Mouse (Mus musculus) MEL (cell line): ENCODE results near the gene Tax1bp1. TPM values are rescaled to one million over a fixed set of nuclear protein-coding genes. Genes with fewer than 3 reads are reported as not detected.

Experiments used
- DNase-seq: peaks from one replicate; pipeline ENCODE4 v3.0.0; 2011; ENCODE audit warnings: low read depth, low spot score
- H3K27ac ChIP-seq: 2 replicates; pipeline ENCODE4 v1.5.1; 2012; ENCODE audit warnings: low read depth, mild to moderate bottlenecking, control low read depth, low read length, moderate library complexity; ENCODE audit not compliant: control insufficient read depth
- H3K27me3 ChIP-seq, 2 experiments: fragments of 150-350 bp in 1 of 2; sonication (generic) in 1 of 2; 2 replicates each; pipeline ENCODE4 v1.6.1; 2012; ENCODE audit warnings: low read length in 2 of 2, mild to moderate bottlenecking in 2 of 2, improper control_type of control experiment in 1 of 2, moderate library complexity in 1 of 2; ENCODE audit not compliant: insufficient read depth in 2 of 2, control insufficient read depth in 1 of 2
- H3K36me3 ChIP-seq, 2 experiments: 2 replicates each; pipeline ENCODE4 v1.6.1; 2012 to 2014; ENCODE audit warnings: low read length in 2 of 2, improper control_type of control experiment in 1 of 2, inconsistent platforms in 1 of 2, mild to moderate bottlenecking in 1 of 2; ENCODE audit not compliant: insufficient read depth in 2 of 2, control insufficient read depth in 1 of 2
- H3K4me1 ChIP-seq, 2 experiments: fragments of 150-350 bp in 1 of 2; sonication (generic) in 1 of 2; 2 replicates each; pipeline ENCODE4 v1.6.1; 2012; ENCODE audit warnings: low read length in 2 of 2, improper control_type of control experiment in 1 of 2, mild to moderate bottlenecking in 1 of 2; ENCODE audit not compliant: insufficient read depth in 2 of 2, control insufficient read depth in 1 of 2
- H3K4me3 ChIP-seq, 2 experiments: fragments of 150-350 bp in 1 of 2; sonication (generic) in 1 of 2; 2 replicates each; pipeline ENCODE4 v1.5.1; 2012; ENCODE audit warnings: low read depth in 2 of 2, low read length in 2 of 2, mild to moderate bottlenecking in 2 of 2, moderate library complexity in 2 of 2, control low read depth in 1 of 2, improper control_type of control experiment in 1 of 2; ENCODE audit not compliant: control insufficient read depth in 1 of 2, insufficient read depth in 1 of 2
- H3K79me2 ChIP-seq: 2 replicates; pipeline ENCODE4 v1.6.1; 2012; ENCODE audit warnings: mild to moderate bottlenecking, low read length, moderate library complexity; ENCODE audit not compliant: control insufficient read depth, poor library complexity, insufficient read depth
- H3K9ac ChIP-seq: 2 replicates; pipeline ENCODE4 v1.6.1; 2012; ENCODE audit warnings: low read depth, mild to moderate bottlenecking, control low read depth, low read length, moderate library complexity; ENCODE audit not compliant: control insufficient read depth, poor library complexity, severe bottlenecking
- H3K9me3 ChIP-seq: fragments of 150-350 bp; sonication (generic); replicated peaks from 2 replicates; pipeline ENCODE4 v1.6.1; 2012; ENCODE audit warnings: mild to moderate bottlenecking, low read length, improper control_type of control experiment, moderate library complexity; ENCODE audit not compliant: insufficient read depth
- ELF1 ChIP-seq: IDR thresholded peaks from 2 replicates; pipeline ENCODE4 v1.6.1; 2014; ENCODE audit warnings: low read depth, mild to moderate bottlenecking, inconsistent platforms, low read length, improper control_type of control experiment, moderate library complexity
- EP300 ChIP-seq, 2 experiments: IDR thresholded peaks; 2 replicates each; pipeline ENCODE4 v1.6.1; 2011; ENCODE audit warnings: improper control_type of control experiment in 2 of 2, low read length in 2 of 2, low read depth in 1 of 2, mild to moderate bottlenecking in 1 of 2
- ETS1 ChIP-seq: IDR thresholded peaks from 2 replicates; pipeline ENCODE4 v1.6.1; 2012; ENCODE audit warnings: low read depth, mild to moderate bottlenecking, inconsistent platforms, low read length, improper control_type of control experiment, moderate library complexity
- GATA1 ChIP-seq: IDR thresholded peaks from 2 replicates; pipeline ENCODE4 v1.6.1; 2011; ENCODE audit warnings: low read depth, low read length, improper control_type of control experiment
- JUND ChIP-seq: IDR thresholded peaks from 2 replicates; pipeline ENCODE4 v1.6.1; 2011; ENCODE audit warnings: low read depth, mild to moderate bottlenecking, improper control_type of control experiment, low read length
- KAT2A ChIP-seq: conservative IDR thresholded peaks from 2 replicates; pipeline ENCODE4 v1.6.1; 2012; ENCODE audit warnings: low read depth, low read length, improper control_type of control experiment, inconsistent platforms
- MAFK ChIP-seq: IDR thresholded peaks from 2 replicates; pipeline ENCODE4 v1.6.1; 2011; ENCODE audit warnings: low read depth, mild to moderate bottlenecking, low read length, improper control_type of control experiment, borderline replicate concordance
- NELFE ChIP-seq: IDR thresholded peaks from 2 replicates; pipeline ENCODE4 v1.6.1; 2011; ENCODE audit warnings: low read depth, low read length, improper control_type of control experiment
- POLR2AphosphoS2 ChIP-seq: IDR thresholded peaks from 2 replicates; pipeline ENCODE4 v1.6.1; 2011; ENCODE audit warnings: low read length, improper control_type of control experiment
- POLR2AphosphoS5 ChIP-seq: IDR thresholded peaks from 2 replicates; pipeline ENCODE4 v1.6.1; 2012; ENCODE audit warnings: low read depth, borderline replicate concordance, mild to moderate bottlenecking, inconsistent platforms, low read length, moderate library complexity, mixed read lengths
- RAD21 ChIP-seq: IDR thresholded peaks from 2 replicates; pipeline ENCODE4 v1.6.1; 2011; ENCODE audit warnings: mild to moderate bottlenecking, low read depth, low read length, improper control_type of control experiment
- SMC3 ChIP-seq: IDR thresholded peaks from 2 replicates; pipeline ENCODE4 v1.6.1; 2011; ENCODE audit warnings: low read depth, low read length, improper control_type of control experiment
- TCF12 ChIP-seq: IDR thresholded peaks from 2 replicates; pipeline ENCODE4 v1.6.1; 2014; ENCODE audit warnings: low read depth, mild to moderate bottlenecking, inconsistent platforms, low read length, improper control_type of control experiment, moderate library complexity
- UBTF ChIP-seq: IDR thresholded peaks from 2 replicates; pipeline ENCODE4 v1.6.1; 2012; ENCODE audit warnings: low read depth, mild to moderate bottlenecking, inconsistent platforms, low read length, improper control_type of control experiment, moderate library complexity, borderline replicate concordance; ENCODE audit not compliant: insufficient read depth
- USF1 ChIP-seq: IDR thresholded peaks from 2 replicates; pipeline ENCODE4 v1.6.1; 2014; ENCODE audit warnings: low read depth, mild to moderate bottlenecking, inconsistent platforms, low read length, improper control_type of control experiment, moderate library complexity
- USF2 ChIP-seq, 2 experiments: IDR thresholded peaks; 2 replicates each; pipeline ENCODE4 v1.6.1; 2011 to 2012; ENCODE audit warnings: improper control_type of control experiment in 2 of 2, low read length in 2 of 2, borderline replicate concordance in 1 of 2, inconsistent platforms in 1 of 2, low read depth in 1 of 2, mild to moderate bottlenecking in 1 of 2; ENCODE audit not compliant: insufficient read depth in 1 of 2
- ZC3H11A ChIP-seq: IDR thresholded peaks from 2 replicates; pipeline ENCODE4 v1.6.1; 2012; ENCODE audit warnings: low read depth, mild to moderate bottlenecking, inconsistent platforms, low read length, improper control_type of control experiment
- ZKSCAN1 ChIP-seq: IDR thresholded peaks from 2 replicates; pipeline ENCODE4 v1.6.1; 2012; ENCODE audit warnings: low read depth, mild to moderate bottlenecking, inconsistent platforms, low read length, improper control_type of control experiment, moderate library complexity
- polyA plus RNA-seq, 2 experiments: library from polyadenylated mRNA; stranded (reverse) in 1 of 2; unstranded in 1 of 2; fragments of >175 nt in 1 of 2; fragments of >200 nt in 1 of 2; gene quantifications; 2 replicates each; pipeline versions ENCODE4 v1.2.1 to v1.2.4; 2012; ENCODE audit warnings: low replicate concordance in 2 of 2, low read depth in 1 of 2; ENCODE audit not compliant: insufficient read length in 2 of 2, insufficient read depth in 1 of 2, missing spikeins in 1 of 2
- total RNA-seq: library from RNA; depleted of rRNA; stranded (reverse); fragments of 300-350 nt; gene quantifications from 2 replicates; pipeline ENCODE4 v1.2.3, GENCODE M21; 2012

Gene Tax1bp1
- total and polyA plus RNA-seq, 3 experiments: 39.8 to 45.6 TPM; not detected in 1

- no peaks in the 10 kb centered on the region for H3K79me2 ChIP-seq
Observed at GRCm38 (mm10) chr6:52686901-52687500, 26.5 kb upstream of the Tax1bp1 start.

GRCm38 (mm10) chr6:52690365-52690764, 23.2 kb upstream of the Tax1bp1 start:
- no peak for DNase-seq
- no peaks in the 10 kb centered on the region for H3K9me3 ChIP-seq

More at GRCm38 (mm10) chr6:52686901-52687500, 26.5 kb upstream of the Tax1bp1 start:
- Histone ChIP-seq H3K4me3 (no peak overlapping the region), H3K4me1 (no peaks in the 10 kb centered on the region), H3K9ac (no peak overlapping the region), H3K9me3 (no peaks in the 10 kb centered on the region), H3K27ac (no peak overlapping the region), H3K36me3 (no peaks in the 10 kb centered on the region), H3K27me3 (peaks cover 10 to 12% of the 10 kb centered on the region in 2 experiments)
- no peak for DNase-seq
- TF ChIP-seq ZKSCAN1 (no peak), EP300 (IDR thresholded peaks at IDR 0.05; ENCODE audit: low read depth in 1 of 2, low read length in 2 of 2) (no peak), RAD21 (no peak), ELF1 (no peak), TCF12 (no peak), NELFE (no peak), KAT2A (no peak)

GRCm38 (mm10) chr6:52691800-52692199, 21.7 kb upstream of the Tax1bp1 start:
- H3K36me3 ChIP-seq: no peaks in the 10 kb centered on the region
- H3K4me1 ChIP-seq: peaks cover 0 to 3% of the 10 kb centered on the region in 2 experiments; a peak in 1 of 4 replicates
- peaks cover 2 to 8% of the 10 kb centered on the region in 2 experiments; a peak in 3 of 4 replicates for H3K27me3 ChIP-seq
- TF ChIP-seq KAT2A (no peak), ETS1 (no peak), EP300 (IDR thresholded peaks at IDR 0.05; ENCODE audit: low read depth in 1 of 2, low read length in 2 of 2) (no peak), UBTF (no peak), POLR2AphosphoS5 (no peak), ZC3H11A (no peak), USF2 (IDR thresholded peaks at IDR 0.05; ENCODE audit: borderline replicate concordance in 1 of 2, insufficient read depth in 1 of 2, low read depth in 1 of 2, low read length in 2 of 2) (no peak), ELF1 (no peak), JUND (no peak), USF1 (no peak)
- no peaks in the 10 kb centered on the region for H3K9me3 ChIP-seq
- H3K79me2 ChIP-seq: no peaks in the 10 kb centered on the region
- H3K4me3 ChIP-seq: no peak overlapping the region
- no peak for DNase-seq
- no peak overlapping the region for H3K27ac ChIP-seq
- no peak overlapping the region for H3K9ac ChIP-seq

More at GRCm38 (mm10) chr6:52690365-52690764, 23.2 kb upstream of the Tax1bp1 start:
- Histone ChIP-seq H3K4me3 (no peak overlapping the region), H3K36me3 (no peaks in the 10 kb centered on the region), H3K79me2 (no peaks in the 10 kb centered on the region), H3K4me1 (peaks cover 0 to 3% of the 10 kb centered on the region in 2 experiments; a peak in 1 of 4 replicates), H3K9ac (no peak overlapping the region), H3K27me3 (peaks cover 4 to 9% of the 10 kb centered on the region in 2 experiments; a peak in 3 of 4 replicates), H3K27ac (no peak overlapping the region)
- TF ChIP-seq MAFK (no peak), ETS1 (no peak), POLR2AphosphoS2 (no peak), RAD21 (no peak), SMC3 (no peak), GATA1 (no peak)
